Mouse (Mus musculus): ENCODE results near the gene Rad54l2. TPM values are rescaled to one million over a fixed set of nuclear protein-coding genes. Genes with fewer than 3 reads are reported as not detected.
A peak's percentile ranks its signal among the peaks of the same experiment; 100 is the strongest.

The Rad54l2 gene
- total and polyA plus RNA-seq, 3 experiments, result 13.2 to 68.0 (median 24.8) TPM

DNA sequence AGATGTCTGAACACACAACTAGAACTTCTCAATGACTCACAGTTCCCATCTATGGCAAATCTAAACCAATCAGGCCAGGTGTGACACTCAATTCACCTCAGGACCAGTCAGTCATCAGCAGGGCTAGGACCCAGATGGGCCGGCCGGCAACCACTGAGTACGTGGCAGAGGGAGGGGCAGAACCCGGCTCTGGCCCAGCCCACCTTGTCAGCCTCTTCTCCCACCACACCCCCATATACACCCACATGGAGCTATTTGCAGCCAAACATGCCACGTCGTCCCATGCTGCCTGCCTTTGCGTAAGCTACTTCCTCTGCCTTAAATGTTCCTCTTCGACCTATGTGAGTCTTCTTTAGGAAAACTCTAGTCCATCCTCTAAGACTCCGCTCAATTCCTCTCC, 113.0 kb downstream of the Rad54l2 start:
- no peak for DNase-seq

DNA sequence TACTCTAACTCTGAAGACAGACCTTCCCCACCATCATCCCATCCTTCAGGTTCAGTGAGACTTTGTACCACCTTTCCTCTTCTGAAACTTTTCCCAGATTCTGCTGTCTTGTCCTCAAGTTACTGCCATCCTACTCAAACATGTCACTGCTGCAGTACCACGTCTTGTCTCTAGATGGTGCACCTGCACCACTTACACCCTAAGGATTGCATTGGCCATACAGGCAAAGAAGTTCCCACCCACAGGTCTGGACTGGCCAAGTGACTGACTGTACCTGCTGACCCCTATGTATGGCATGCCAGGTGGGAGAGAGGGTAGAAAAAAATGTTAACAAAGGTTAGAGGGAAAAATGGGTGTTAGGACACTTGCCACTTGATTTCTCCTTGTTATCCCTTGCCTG, 113.5 kb downstream of the Rad54l2 start:
- peak; percentile 83 for DNase-seq

DNA sequence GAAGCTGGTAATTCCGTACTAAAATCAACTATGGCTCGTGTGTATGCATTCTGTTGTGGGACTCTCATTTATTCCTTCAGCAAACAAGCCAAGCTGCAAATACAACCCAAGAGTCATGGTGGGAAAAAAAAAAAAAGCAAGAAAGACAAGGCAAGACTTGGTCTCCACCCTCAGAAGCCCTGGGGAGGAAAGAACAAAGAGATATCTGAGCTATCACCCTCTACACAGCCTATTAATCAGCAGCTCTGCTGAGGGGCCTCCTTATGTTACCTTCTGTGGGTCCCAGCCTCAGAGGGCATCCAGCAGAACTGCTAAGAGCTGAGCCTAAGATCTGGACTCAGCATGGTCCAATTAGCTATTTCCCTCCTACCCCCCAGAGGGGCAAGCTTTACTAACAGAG, 115.1 kb downstream of the Rad54l2 start:
- no peak for DNase-seq

DNA sequence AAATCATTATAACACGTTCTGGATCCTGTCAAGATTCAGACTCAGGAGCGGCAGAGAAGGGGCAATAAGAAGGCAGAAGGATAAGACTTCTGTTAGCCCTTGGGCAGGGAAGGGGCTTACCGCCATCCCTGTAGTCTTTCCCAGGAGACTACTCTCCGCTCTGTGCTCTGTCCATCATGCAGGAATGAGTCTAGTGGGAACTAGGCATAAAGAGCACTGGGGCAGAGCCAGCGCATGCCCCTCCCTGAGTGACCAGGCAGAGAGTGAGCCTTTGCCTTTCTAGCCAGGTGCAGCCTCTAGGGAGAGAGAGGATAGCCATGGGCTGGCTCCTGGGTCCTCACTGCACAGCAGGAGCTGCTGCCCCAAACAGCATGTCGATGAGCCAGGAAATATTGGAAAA, 124.1 kb downstream of the Rad54l2 start:
- no peak for DNase-seq

DNA sequence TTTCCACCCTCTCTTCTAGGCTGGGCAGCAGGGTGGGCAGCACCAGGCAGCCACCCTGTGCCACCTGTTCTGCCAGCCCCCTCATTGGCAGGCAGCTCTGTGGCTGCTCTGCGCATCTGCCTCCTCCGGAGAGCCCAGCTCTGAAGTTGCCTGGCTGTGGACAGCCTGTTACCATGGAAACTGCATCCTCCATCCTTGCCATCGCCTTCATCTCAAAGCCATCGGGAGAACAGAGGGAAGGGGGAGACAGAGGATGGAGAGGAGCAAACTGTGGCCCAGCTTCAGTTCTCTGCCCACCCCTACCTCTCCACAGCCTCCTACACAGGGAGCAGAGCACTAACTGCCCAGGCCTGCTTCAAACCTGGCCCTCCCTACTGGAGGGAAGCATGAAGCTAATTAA, 124.6 kb downstream of the Rad54l2 start:
- DNase-seq, result no peak

DNA sequence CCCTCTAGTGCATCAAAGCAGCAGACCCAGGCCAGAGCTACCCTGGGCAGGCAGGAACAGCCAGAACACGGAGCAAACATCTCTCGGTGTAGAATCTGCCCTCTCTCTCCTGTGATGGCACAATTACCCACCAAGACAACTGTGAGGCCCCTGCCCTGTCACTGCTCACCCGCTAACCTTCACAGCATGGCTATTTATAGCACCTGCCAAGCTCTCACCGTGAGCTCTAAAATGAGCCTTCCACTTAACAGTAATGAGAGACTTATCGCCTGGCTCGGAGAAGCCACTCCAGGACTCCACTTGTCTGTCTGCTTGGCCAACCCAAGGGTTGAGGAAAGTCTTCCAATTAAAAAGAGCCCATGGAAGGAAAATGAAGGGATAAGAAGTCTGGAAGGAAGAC, 125.8 kb downstream of the Rad54l2 start:
- DNase-seq, result no peak

DNA sequence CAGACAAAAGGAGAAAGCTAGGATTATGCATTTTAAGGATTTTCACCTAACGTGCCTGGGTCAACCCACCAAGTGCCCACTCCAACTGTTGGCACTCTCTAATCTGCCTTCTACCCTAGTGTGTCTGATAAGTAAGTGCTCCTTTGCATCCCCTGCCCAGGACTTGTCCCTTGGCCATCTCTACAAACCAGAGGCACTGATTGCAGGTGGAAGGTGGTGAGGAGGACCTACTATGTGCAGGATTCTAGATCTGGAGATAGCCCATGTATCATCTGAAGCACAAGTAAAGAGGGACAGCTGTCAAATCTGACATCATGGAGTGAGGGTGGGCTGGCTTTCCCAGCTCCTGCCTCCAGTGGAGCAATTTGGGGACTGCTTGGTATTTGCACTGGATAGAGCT, 129.1 kb downstream of the Rad54l2 start:
- no peak for DNase-seq

DNA sequence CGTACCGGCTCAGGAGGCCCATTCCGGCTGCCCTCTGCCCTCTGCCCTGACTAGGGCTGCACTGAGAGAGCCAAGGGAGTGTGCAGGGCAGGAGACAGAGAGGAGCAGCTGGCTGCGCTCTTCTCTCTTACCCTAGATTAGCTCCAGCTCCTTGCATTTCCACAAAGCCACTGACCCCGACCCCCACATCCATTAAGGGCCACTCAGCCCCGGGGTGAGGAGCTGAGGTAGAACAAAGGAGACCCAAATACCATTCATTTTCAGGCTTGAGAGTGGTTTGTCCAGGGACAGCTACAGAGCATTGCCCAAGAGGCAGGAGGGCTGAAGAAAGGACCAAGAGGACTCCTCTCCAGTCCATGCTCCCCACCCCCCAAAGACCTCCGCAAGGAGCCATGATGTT, 129.6 kb downstream of the Rad54l2 start:
- DNase-seq, result no peak

DNA sequence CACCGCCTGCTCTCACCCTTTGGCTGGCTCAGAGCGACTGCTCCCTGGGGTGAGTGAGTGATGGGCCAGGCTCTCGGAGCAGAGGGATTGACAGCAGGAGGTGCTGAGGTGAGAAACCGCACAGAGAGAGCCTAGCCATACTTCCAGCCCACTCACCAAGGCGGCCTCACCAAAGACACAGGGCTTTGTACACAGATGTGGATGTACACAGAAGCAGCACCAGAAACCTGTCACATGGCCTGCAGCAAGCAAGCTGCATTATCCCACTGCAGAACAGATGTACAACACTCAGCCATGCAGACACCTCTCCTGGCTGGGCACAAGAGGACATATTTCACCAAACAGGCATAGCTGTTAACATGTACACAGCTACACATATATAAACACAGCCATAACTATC, 131.4 kb downstream of the Rad54l2 start:
- no peak for DNase-seq

DNA sequence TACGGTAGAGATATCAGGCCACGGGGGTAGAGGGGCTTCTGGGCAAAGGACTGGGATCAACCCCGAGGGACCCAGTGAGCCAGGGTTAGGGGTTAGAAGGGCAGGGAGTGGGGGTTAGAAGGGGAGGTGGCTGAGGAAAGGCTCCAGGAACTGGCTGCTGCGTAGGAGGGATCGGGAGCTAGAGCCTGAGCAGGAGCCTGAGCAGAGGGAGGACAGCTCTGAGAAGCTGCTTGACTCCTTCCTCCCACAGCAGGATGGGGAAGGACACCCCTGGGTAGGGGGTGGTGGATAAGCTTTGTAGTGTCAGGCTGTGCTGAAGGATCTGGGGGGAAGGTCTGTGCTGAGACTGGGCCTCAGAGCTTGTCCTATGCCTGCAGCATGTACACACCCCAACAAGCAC, 132.2 kb downstream of the Rad54l2 start:
- DNase-seq, result no peak

DNA sequence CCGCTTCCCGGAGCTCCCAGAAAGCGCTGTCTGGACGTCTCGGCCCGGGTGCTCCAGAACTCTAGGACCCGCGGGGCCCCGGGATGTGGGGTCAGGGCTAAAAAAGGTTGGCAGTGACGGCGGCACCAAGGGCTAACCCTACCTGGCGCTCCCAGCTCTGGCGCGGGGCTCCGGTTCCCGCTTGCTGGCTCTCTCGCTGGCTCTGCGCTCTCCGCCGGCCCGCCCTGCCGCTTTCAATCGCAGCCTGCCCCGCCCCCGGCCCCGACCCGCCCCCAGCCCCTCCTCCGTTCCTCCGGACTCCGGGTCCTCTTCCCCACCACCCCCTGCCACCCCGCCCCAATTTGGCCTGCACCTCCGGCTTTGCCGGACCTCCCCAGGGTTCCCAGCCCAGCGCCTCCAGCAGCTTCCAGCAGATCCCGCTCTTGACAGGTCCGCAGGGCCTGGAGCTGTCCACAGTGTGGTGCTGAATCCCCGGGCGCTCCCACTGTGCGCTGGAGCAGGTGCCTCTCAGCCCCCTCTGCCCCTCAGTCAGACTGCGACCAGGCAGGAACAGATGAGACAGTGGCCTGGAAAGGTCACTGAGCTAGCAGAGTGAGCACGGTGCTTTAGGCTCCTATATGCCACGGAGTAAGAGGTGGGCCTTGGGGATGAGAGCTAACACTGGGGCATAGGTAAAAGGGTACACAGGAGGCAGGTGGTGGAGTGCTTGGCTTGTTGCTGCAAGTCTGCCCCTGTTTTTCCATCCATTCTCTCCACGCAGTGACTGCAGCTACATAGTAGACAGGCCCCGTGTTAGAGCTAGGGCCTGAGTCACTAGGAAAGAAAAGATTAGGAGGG, 132.9 kb downstream of the Rad54l2 start, which contains the start of gene Grm2:
Grm2 (minus strand) TSS at position 199 of the 837 bp plus-strand sequence.
- peak; percentile 74 for DNase-seq

DNA sequence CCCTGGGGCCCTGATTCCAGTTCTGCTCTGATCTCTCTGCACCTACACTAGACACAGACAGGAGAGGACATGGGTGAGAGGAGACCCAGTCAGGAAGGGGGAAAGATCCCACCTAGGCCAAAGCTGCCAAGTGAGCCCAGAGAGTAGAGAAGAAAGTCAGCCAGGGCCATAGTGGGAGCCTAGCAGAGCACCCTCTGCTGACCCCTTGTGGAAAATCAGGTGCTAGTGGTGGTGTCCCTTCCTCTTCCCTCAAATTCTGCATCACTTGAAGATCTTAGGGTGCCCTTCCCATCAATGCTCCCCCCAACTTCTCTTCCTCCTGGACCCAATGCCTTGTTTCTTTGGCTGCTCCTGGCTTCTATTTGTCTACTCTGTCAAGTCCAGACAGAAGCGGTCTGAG, 136.3 kb downstream of the Rad54l2 start:
- DNase-seq, result no peak

DNA sequence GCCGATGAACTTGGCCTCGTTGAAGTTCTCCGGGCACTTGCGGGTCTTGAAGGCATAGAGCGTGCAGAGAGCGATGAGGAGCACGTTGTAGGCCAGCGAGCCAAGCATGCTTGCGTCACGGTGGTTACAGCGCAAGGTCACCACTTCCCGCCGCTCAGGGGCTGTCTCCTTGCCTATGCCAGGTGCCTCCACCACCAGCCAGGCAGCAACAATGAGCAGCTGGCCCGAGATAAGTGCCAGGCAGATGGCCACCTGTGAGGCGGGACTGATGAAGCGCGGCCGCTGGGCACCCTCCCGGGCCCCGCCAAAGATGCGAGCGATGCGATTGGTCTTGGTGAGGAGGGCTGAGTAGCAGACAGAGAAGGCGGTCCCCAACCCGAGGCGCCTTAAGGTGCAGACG, 141.8 kb downstream of the Rad54l2 start:
- no peak for DNase-seq

DNA sequence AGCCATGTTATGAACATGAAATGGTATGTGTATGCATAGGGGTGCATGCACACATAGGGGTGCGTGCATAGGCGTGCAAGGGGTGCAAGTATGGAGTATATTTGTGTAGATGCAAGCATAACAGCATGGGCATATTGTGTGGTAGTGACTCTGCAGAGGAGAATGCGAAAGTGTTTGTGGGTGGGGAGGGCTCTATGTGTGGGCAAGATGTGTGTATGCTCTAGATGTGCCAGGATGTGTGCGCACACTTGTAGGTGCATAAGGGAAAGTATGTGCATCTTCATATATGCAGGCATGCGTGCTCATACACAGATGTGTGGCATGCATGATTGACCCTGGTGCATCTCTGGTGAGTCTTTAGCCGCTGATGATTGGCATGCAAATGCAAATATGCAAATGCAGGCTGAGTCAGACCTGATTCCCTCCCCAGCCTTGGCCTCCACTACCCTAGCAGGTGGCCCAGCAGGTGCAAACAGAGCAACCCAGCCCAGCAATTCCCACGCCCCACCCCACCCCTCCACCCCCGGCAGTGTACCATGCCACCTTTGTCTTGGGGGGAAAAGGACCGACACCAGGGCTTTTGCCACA, 143.2 kb downstream of the Rad54l2 start:
- no peak for DNase-seq

DNA sequence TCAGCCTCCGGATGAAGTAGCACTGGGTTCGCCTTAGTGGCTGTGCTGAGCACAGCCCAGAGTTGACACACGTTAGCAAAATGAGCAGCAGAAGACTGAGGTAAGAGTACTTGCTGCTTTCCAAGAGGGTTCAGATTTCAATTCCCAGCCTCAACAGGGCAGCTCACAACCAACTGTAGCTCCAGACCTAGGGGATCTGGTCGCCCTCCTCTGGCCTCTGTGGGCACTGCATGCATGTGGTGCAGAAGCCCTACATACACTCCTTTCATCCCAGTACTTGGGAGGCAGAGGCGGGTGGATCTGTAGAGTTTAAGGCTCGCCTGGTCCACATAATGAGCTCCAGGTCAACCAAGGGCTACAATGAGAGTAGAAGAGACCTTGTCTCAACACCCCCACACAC, 145.2 kb downstream of the Rad54l2 start:
- no peak for DNase-seq

DNA sequence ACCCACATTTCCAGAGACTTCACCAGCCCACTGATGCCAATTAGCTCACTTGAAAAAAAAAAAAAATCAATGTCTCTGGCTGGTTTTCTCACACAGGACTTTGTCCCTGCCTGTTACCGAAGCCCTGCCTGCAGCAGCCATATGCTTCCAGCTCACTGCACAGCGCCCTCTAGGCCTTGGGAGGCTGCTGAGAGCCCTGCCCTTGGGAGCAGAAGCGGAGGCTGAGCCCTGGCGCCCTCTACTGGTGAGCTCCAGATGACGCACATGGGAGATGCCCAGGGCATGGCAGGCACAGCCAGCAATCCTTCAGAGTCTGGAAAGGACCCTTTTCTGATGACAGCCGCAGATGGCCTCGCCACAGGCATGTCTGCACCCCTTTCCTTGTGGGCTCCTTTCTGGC, 145.9 kb downstream of the Rad54l2 start:
- peak; percentile 86 for DNase-seq

DNA sequence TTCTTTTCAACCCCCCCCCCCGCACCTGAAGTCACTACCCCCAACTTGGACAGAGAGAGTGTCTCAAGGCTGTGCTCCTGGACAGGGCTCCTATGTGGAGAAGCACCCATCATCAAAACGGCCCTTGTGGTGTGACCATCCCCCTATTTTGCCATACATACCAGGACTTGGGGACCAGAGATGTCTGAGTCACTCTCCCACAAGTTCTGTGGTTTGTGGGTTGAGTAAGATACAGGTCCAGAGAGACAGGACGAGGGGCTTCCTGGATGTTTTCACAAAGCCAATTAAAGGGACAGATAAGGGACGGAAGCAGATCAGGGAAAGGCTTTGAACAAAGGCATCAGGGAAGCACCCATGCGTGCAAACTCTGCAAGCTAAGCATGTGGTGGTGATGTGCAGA, 147.6 kb downstream of the Rad54l2 start:
- no peak for DNase-seq

DNA sequence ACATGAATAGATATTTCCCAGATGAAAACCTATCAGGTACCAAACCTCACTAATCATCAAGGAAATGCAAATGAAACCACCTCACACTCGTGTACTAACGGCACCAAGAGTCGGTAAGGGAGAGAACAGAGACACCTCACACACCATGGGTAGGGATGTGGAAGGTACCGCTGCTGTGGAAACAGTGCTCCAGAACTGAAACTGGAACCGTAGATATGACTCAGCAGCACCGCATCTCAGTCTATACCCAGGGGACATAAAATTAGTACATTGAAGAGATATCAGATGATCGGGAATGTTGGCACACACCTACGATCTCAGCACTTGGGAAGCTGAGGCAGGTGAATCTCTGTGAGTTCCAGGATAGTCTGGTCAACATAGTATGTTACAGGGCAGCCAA, 150.8 kb downstream of the Rad54l2 start:
- DNase-seq, result no peak

Other genes with a start within 250 kb of the Rad54l2 start
- gene Iqcf3, start 227.6 kb downstream of the Rad54l2 start, total RNA-seq (2021), result not detected
- not detected in 2 replicates for gene Iqcf3, start 227.6 kb downstream of the Rad54l2 start, polyA plus RNA-seq (2012; rRNA removed)
- not detected for gene Iqcf4, start 218.2 kb downstream of the Rad54l2 start, total RNA-seq (2021)
- not detected in 2 replicates for gene Iqcf4, start 218.2 kb downstream of the Rad54l2 start, polyA plus RNA-seq (2012; rRNA removed)
- not detected for gene Iqcf6, start 162.6 kb downstream of the Rad54l2 start, total RNA-seq (2021)
- gene Iqcf6, start 162.6 kb downstream of the Rad54l2 start, polyA plus RNA-seq (2012; rRNA removed), result not detected in 2 replicates
- gene Grm2, start 133.1 kb downstream of the Rad54l2 start, total RNA-seq (2021), result not detected
- not detected in 2 replicates for gene Grm2, start 133.1 kb downstream of the Rad54l2 start, polyA plus RNA-seq (2012; rRNA removed)
- gene Tex264, start 103.3 kb downstream of the Rad54l2 start, total RNA-seq (2021), result 100 to 1,000 TPM; 128 to 130 TPM
- gene Tex264, start 103.3 kb downstream of the Rad54l2 start, polyA plus RNA-seq (2012; rRNA removed), result 230 and 245 TPM in 2 replicates
- gene Dcaf1, start 32.7 kb upstream of the Rad54l2 start, total RNA-seq (2021), result 10 to 100 TPM; 29.9 to 36.4 TPM
- gene Dcaf1, start 32.7 kb upstream of the Rad54l2 start, polyA plus RNA-seq (2012; rRNA removed), result 8.9 and 9.7 TPM in 2 replicates
- gene Rbm15b, start 98.2 kb upstream of the Rad54l2 start, total RNA-seq (2021), result 10 to 100 TPM; 27.4 to 32.9 TPM
- 11.2 and 12.7 TPM in 2 replicates for gene Rbm15b, start 98.2 kb upstream of the Rad54l2 start, polyA plus RNA-seq (2012; rRNA removed)
- 100 to 1,000 TPM; 284 to 321 TPM for gene Manf, start 102.8 kb upstream of the Rad54l2 start, total RNA-seq (2021)
- 20.4 and 36.8 TPM in 2 replicates for gene Manf, start 102.8 kb upstream of the Rad54l2 start, polyA plus RNA-seq (2012; rRNA removed)

All from adrenal gland, adult 2 months (tissue).